18 mouse cellular contexts compared by ENCODE assay signal in the genomic region with DNA sequence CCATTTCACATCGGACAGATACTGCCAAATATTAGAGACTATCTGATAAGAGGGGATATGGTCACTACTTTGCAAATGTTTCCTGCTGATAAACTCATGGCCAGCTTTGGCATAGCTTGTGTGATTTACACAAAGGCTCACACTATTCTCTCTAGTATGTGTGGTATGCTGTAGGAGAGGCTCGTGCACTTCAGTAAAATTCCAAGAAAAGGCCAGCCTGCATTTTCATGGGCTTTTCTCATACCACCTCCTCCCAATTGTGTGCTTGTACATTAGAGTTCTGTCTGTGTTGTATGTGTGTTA. TPM values are rescaled to one million over a fixed set of nuclear protein-coding genes. Genes with fewer than 3 reads are reported as not detected.
A peak's percentile ranks its signal among the peaks of the same experiment; 100 is the strongest.
DNase-seq lines count a peak whose midpoint lies in the region; ATAC-seq and TF ChIP-seq lines count a peak whose summit lies in the region.
"Had no signal": no experiment of that assay in that cellular context is flagged by ENCODE, and none has a peak within 500 bp of the region (broad histone marks: within the 10 kb centered on the region; RNA-seq: fewer than 3 reads in every experiment).

No protein-coding gene starts in this region.

- no peaks in the 10 kb centered on the region for H3K9me3 ChIP-seq in intestine, embryonic 15.5 days
- no peaks in the 10 kb centered on the region for H3K9me3 ChIP-seq in intestine, postnatal 0 days (ENCODE audit: control insufficient read depth)
- no peaks in the 10 kb centered on the region for H3K9me3 ChIP-seq in lung, embryonic 14.5 days (ENCODE audit: low read depth, low read length)
- no peaks in the 10 kb centered on the region for H3K9me3 ChIP-seq in liver, postnatal 0 days (ENCODE audit: low read length)

- intact Hi-C loops in left cerebral cortex, postnatal 36 days (cut with DNase I) = no loop called here

- peak; percentile 26 for ATAC-seq in intestine, embryonic 15.5 days
- ATAC-seq in intestine, postnatal 0 days = no peak
- ATAC-seq in lung, embryonic 14.5 days (ENCODE audit: insufficient read depth) = peak; percentile 77
- no peak for ATAC-seq in liver, postnatal 0 days
- no peak for ATAC-seq in activated CD4-positive, CD25-positive, alpha-beta regulatory T cell, adult 4 months
- ATAC-seq: CD4-positive, CD25-positive, alpha-beta regulatory T cell, adult 4 months; forebrain, postnatal 0 days had no signal

- DNase-seq in lung, embryonic 14.5 days = peak; percentile 39
- no peak for DNase-seq in lung, postnatal 10 days
- no peak for DNase-seq in liver, postnatal 0 days
- no peak for DNase-seq in left cerebral cortex, postnatal 36 days (ENCODE audit: low spot score in 2 of 2)
- DNase-seq: cerebellum, postnatal 25 days; forebrain, postnatal 0 days; kidney, postnatal 10 days; left cerebral cortex, postnatal 4 days; right cerebral cortex, postnatal 4 days; thymus, adult 2 months had no signal

- no peak overlapping the region for H3K4me3 ChIP-seq in intestine, embryonic 15.5 days (replicated peaks)
- H3K4me3 ChIP-seq in intestine, postnatal 0 days (ENCODE audit: low read depth, low read length) = no peak overlapping the region
- no peak overlapping the region for H3K4me3 ChIP-seq in lung, embryonic 14.5 days (ENCODE audit: low read depth, low read length)
- H3K4me3 ChIP-seq in liver, postnatal 0 days (ENCODE audit: low read depth, low read length) = no peak overlapping the region
- H3K4me3 ChIP-seq: erythroblast, embryonic 14.5 days had no signal

- no peak overlapping the region for H3K27ac ChIP-seq in intestine, embryonic 15.5 days
- H3K27ac ChIP-seq in intestine, postnatal 0 days (ENCODE audit: low read depth, low read length) = no peak overlapping the region
- peak overlapping the region; percentile 73; the same call in 1 of the 2 replicates for H3K27ac ChIP-seq in lung, embryonic 14.5 days (ENCODE audit: low read depth)
- peak overlapping the region; percentile 11; the same call in 1 of the 2 replicates for H3K27ac ChIP-seq in liver, postnatal 0 days (ENCODE audit: low read depth)
- H3K27ac ChIP-seq: hindbrain, embryonic 14.5 days; liver, embryonic 14.5 days had no signal

- H3K4me1 ChIP-seq in intestine, embryonic 15.5 days (replicated peaks) = peaks cover 5% of the 10 kb centered on the region
- 0 out of 2 replicates have a peak, but pooled peaks cover 2% of the 10 kb centered on the region for H3K4me1 ChIP-seq in intestine, postnatal 0 days (replicated peaks; ENCODE audit: control insufficient read depth, insufficient read depth, low read length)
- H3K4me1 ChIP-seq in lung, embryonic 14.5 days (ENCODE audit: insufficient read depth) = peaks cover 11% of the 10 kb centered on the region
- H3K4me1 ChIP-seq in liver, postnatal 0 days (ENCODE audit: insufficient read depth) = peaks cover 16% of the 10 kb centered on the region

- TF ChIP-seq CTCF in intestine, postnatal 0 days (IDR thresholded peaks at IDR 0.05; ENCODE audit: low read depth) = no peak
- no peak for TF ChIP-seq CTCF in lung, embryonic 14.5 days (IDR thresholded peaks at IDR 0.05; ENCODE audit: low read depth)
- TF ChIP-seq CTCF in liver, postnatal 0 days (IDR thresholded peaks at IDR 0.05; ENCODE audit: low read depth) = no peak

- H3K9ac ChIP-seq in intestine, embryonic 15.5 days = no peak overlapping the region
- H3K9ac ChIP-seq in intestine, postnatal 0 days (ENCODE audit: low read depth, low read length) = no peak overlapping the region
- H3K9ac ChIP-seq in lung, embryonic 14.5 days = no peak overlapping the region
- no peak overlapping the region for H3K9ac ChIP-seq in liver, postnatal 0 days (replicated peaks)
- H3K9ac ChIP-seq: forebrain, postnatal 0 days; hindbrain, embryonic 14.5 days; liver, embryonic 14.5 days had no signal

- no peaks in the 10 kb centered on the region for H3K27me3 ChIP-seq in intestine, embryonic 15.5 days (replicated peaks)
- no peaks in the 10 kb centered on the region for H3K27me3 ChIP-seq in intestine, postnatal 0 days (replicated peaks; ENCODE audit: control insufficient read depth, insufficient read depth, low read length)
- no peaks in the 10 kb centered on the region for H3K27me3 ChIP-seq in lung, embryonic 14.5 days (ENCODE audit: insufficient read depth, low read length)
- H3K27me3 ChIP-seq in liver, postnatal 0 days (ENCODE audit: insufficient read depth, low read length) = no peaks in the 10 kb centered on the region

- no peaks in the 10 kb centered on the region for H3K36me3 ChIP-seq in intestine, embryonic 15.5 days
- H3K36me3 ChIP-seq in intestine, postnatal 0 days (ENCODE audit: control insufficient read depth, insufficient read depth) = 0 out of 2 replicates have a peak, but pooled peaks cover 4% of the 10 kb centered on the region
- H3K36me3 ChIP-seq in lung, embryonic 14.5 days (ENCODE audit: insufficient read depth) = no peaks in the 10 kb centered on the region
- no peaks in the 10 kb centered on the region for H3K36me3 ChIP-seq in liver, postnatal 0 days (replicated peaks; ENCODE audit: insufficient read depth, low read length)

- whole genome bisulfite sequencing in intestine, embryonic 15.5 days = 42% methylated on average over 2 of the region's 2 CpGs
- 28% methylated on average over 2 of the region's 2 CpGs for WGBS in intestine, postnatal 0 days
- 34% methylated on average over 2 of the region's 2 CpGs for WGBS in lung, embryonic 14.5 days
- WGBS in liver, postnatal 0 days (ENCODE audit: insufficient replicate concordance) = 37% methylated on average over 2 of the region's 2 CpGs

- H3K4me2 ChIP-seq in intestine, embryonic 15.5 days (replicated peaks) = no peak overlapping the region
- no peak overlapping the region for H3K4me2 ChIP-seq in intestine, postnatal 0 days (replicated peaks; ENCODE audit: low read depth)
- no peak overlapping the region for H3K4me2 ChIP-seq in lung, embryonic 14.5 days
- H3K4me2 ChIP-seq in liver, postnatal 0 days (ENCODE audit: low read depth, low read length) = no peak overlapping the region
- H3K4me2 ChIP-seq: hindbrain, embryonic 14.5 days; midbrain, embryonic 11.5 days had no signal

- no peak for TF ChIP-seq EP300 in liver, postnatal 0 days (IDR thresholded peaks at IDR 0.05; ENCODE audit: low read depth)

RNA-seq across cellular contexts. Expression of a gene that starts 6.8 kb away (rescaled TPM):
- 115 and 119 TPM in 2 replicates for polyA plus RNA-seq in intestine, embryonic 15.5 days (2015; fragmentation: Nextera tagmentation; extraction: Ambion mirVana)
- 186 and 199 TPM in 2 replicates for polyA plus RNA-seq in intestine, postnatal 0 days (2015; fragmentation: Nextera tagmentation; extraction: Ambion mirVana)
- polyA plus RNA-seq in lung, embryonic 14.5 days (2014; fragmentation: Nextera tagmentation; extraction: Ambion mirVana) = 94.6 and 103 TPM in 2 replicates
- 39.5 and 42.3 TPM in 2 replicates for polyA plus RNA-seq in liver, postnatal 0 days (2015; fragmentation: Nextera tagmentation; extraction: Ambion mirVana)
- polyA plus RNA-seq in activated CD4-positive, CD25-positive, alpha-beta regulatory T cell, adult 4 months (2017; shearing (Covaris generic)) = 10 to 100 TPM; 66.1 to 85.8 TPM
- total RNA-seq in left cerebral cortex, postnatal 36 days (2021) = 10 to 100 TPM; 33.7 to 34.1 TPM

Comparison
In these comparisons a context has a peak if more than half of its experiments do, and no peak if none do; other contexts are left out.
1. ATAC-seq: peak in intestine, embryonic 15.5 days (single experiment) and lung, embryonic 14.5 days (single experiment); none in intestine, postnatal 0 days (single experiment), liver, postnatal 0 days (single experiment) and activated CD4-positive, CD25-positive, alpha-beta regulatory T cell, adult 4 months (single experiment).
2. H3K27ac ChIP-seq: peak in lung, embryonic 14.5 days (single experiment) and liver, postnatal 0 days (single experiment); none in intestine, embryonic 15.5 days (single experiment) and intestine, postnatal 0 days (single experiment).